Comparison of ENCODE assay signal across 30 mouse cellular contexts in genomic region chr2:9971927-9972326, GRCm38 (mm10).
DNase-seq lines count a peak whose midpoint lies in the region; ATAC-seq lines count a peak whose summit lies in the region.
"Had no signal": no experiment of that assay in that cellular context is flagged by ENCODE, and none has a peak within 500 bp of the region (broad histone marks: within the 10 kb centered on the region; RNA-seq: fewer than 3 reads in every experiment).

No protein-coding gene starts in this region.

- 33% methylated on average over 3 of the region's 3 CpGs for WGBS in liver, embryonic 15.5 days (ENCODE audit: insufficient replicate concordance)
- WGBS in liver, embryonic 11.5 days: 64% methylated on average over 3 of the region's 3 CpGs
- 94% methylated on average over 3 of the region's 3 CpGs for WGBS in hindbrain, embryonic 14.5 days

- H3K36me3 ChIP-seq in liver, embryonic 15.5 days (replicated peaks): no peaks in the 10 kb centered on the region
- no peaks in the 10 kb centered on the region for H3K36me3 ChIP-seq in liver, embryonic 11.5 days (ENCODE audit: control insufficient read depth, insufficient read depth, low read length)
- no peaks in the 10 kb centered on the region for H3K36me3 ChIP-seq in hindbrain, embryonic 14.5 days (replicated peaks; ENCODE audit: control insufficient read depth, insufficient read depth)
- H3K36me3 ChIP-seq: heart, embryonic 12.5 days; limb, embryonic 10.5 days; limb, embryonic 15.5 days; lung, embryonic 15.5 days; midbrain, embryonic 12.5 days; neural tube, embryonic 12.5 days had no signal

- H3K4me1 ChIP-seq in liver, embryonic 15.5 days (replicated peaks): peaks cover 10% of the 10 kb centered on the region; the same call in 1 of the 2 replicates
- H3K4me1 ChIP-seq in liver, embryonic 11.5 days (replicated peaks; ENCODE audit: control insufficient read depth, insufficient read depth, low read length): peaks cover 5% of the 10 kb centered on the region
- no peaks in the 10 kb centered on the region for H3K4me1 ChIP-seq in hindbrain, embryonic 14.5 days (replicated peaks; ENCODE audit: control insufficient read depth, insufficient read depth, low read length)
- H3K4me1 ChIP-seq: forebrain, embryonic 13.5 days; limb, embryonic 15.5 days; midbrain, embryonic 12.5 days; neural tube, embryonic 12.5 days had no signal

- no peaks in the 10 kb centered on the region for H3K9me3 ChIP-seq in liver, embryonic 15.5 days (replicated peaks)
- no peaks in the 10 kb centered on the region for H3K9me3 ChIP-seq in liver, embryonic 11.5 days (ENCODE audit: control insufficient read depth, low read length)
- no peaks in the 10 kb centered on the region for H3K9me3 ChIP-seq in hindbrain, embryonic 14.5 days (ENCODE audit: control insufficient read depth, low read length)
- H3K9me3 ChIP-seq: forebrain, embryonic 13.5 days; heart, embryonic 12.5 days; limb, embryonic 10.5 days; limb, embryonic 15.5 days; lung, embryonic 15.5 days; midbrain, embryonic 12.5 days; neural tube, embryonic 12.5 days had no signal

- no peak for DNase-seq in liver, embryonic 11.5 days (ENCODE audit: low spot score)
- peak; percentile 89 for DNase-seq in 416B (ENCODE audit: low read depth)
- DNase-seq in left cerebral cortex, postnatal 14 days (ENCODE audit: low spot score in 2 of 2): no peak
- DNase-seq in spleen, adult 18-20 months: no peak
- no peak for DNase-seq in hindbrain, embryonic 14.5 days (ENCODE audit: low spot score)
- DNase-seq: adrenal gland, postnatal 25 days; cerebellum, adult 18-20 months; cerebellum, postnatal 10 days; gastrocnemius, postnatal 14 days; heart, adult 18-20 months; kidney, adult 8-10 months; kidney, postnatal 4 days; layer of hippocampus, postnatal 36 days; right cerebral cortex, postnatal 4 days; thymus, postnatal 14 days had no signal

- no peaks in the 10 kb centered on the region for H3K27me3 ChIP-seq in liver, embryonic 15.5 days
- H3K27me3 ChIP-seq in liver, embryonic 11.5 days (replicated peaks; ENCODE audit: control insufficient read depth, insufficient read depth, low read length): no peaks in the 10 kb centered on the region
- no peaks in the 10 kb centered on the region for H3K27me3 ChIP-seq in hindbrain, embryonic 14.5 days (ENCODE audit: control insufficient read depth, insufficient read depth, low read length)
- H3K27me3 ChIP-seq: forebrain, embryonic 13.5 days; heart, embryonic 12.5 days; limb, embryonic 15.5 days; lung, embryonic 15.5 days; megakaryocyte, embryonic 14.5 days; midbrain, embryonic 12.5 days; neural tube, embryonic 12.5 days had no signal

- peak; percentile 37; the same call in 1 of the 2 replicates for ATAC-seq in liver, embryonic 15.5 days (ENCODE audit: insufficient read depth)
- no peak for ATAC-seq in liver, embryonic 11.5 days (replicated peaks; ENCODE audit: low FRiP score)
- 0 out of 2 replicates have a peak, but pooled peaks have one; percentile 31 for ATAC-seq in common myeloid progenitor, adult 5-6 weeks (replicated peaks; ENCODE audit: low read depth, poor library complexity, severe bottlenecking)
- peak; percentile 67 for ATAC-seq in megakaryocyte, adult 5-6 weeks (ENCODE audit: poor library complexity, severe bottlenecking)
- ATAC-seq in hindbrain, embryonic 14.5 days (ENCODE audit: low FRiP score): no peak
- ATAC-seq: forebrain, embryonic 13.5 days; hindbrain, embryonic 16.5 days had no signal

- no peak overlapping the region for H3K4me2 ChIP-seq in liver, embryonic 15.5 days
- H3K4me2 ChIP-seq in liver, embryonic 11.5 days: no peak overlapping the region
- no peak overlapping the region for H3K4me2 ChIP-seq in hindbrain, embryonic 14.5 days (replicated peaks)
- H3K4me2 ChIP-seq: forebrain, embryonic 13.5 days; heart, embryonic 12.5 days; limb, embryonic 15.5 days; lung, embryonic 15.5 days; midbrain, embryonic 12.5 days; neural tube, embryonic 12.5 days had no signal

- intact Hi-C loops in left cerebral cortex, postnatal 14 days (cut with DNase I): no loop called here

- no peak overlapping the region for H3K9ac ChIP-seq in liver, embryonic 15.5 days
- H3K9ac ChIP-seq in liver, embryonic 11.5 days (ENCODE audit: low read depth, low read length): no peak overlapping the region
- H3K9ac ChIP-seq in hindbrain, embryonic 14.5 days: no peak overlapping the region
- H3K9ac ChIP-seq: forebrain, embryonic 13.5 days; heart, embryonic 12.5 days; limb, embryonic 15.5 days; lung, embryonic 15.5 days; midbrain, embryonic 12.5 days; neural tube, embryonic 12.5 days had no signal

- H3K27ac ChIP-seq in liver, embryonic 15.5 days (replicated peaks): no peak overlapping the region
- no peak overlapping the region for H3K27ac ChIP-seq in liver, embryonic 11.5 days (ENCODE audit: low read depth, low read length)
- H3K27ac ChIP-seq in hindbrain, embryonic 14.5 days: no peak overlapping the region
- H3K27ac ChIP-seq: forebrain, embryonic 13.5 days; kidney, postnatal 0 days; limb, embryonic 10.5 days; limb, embryonic 15.5 days; midbrain, embryonic 12.5 days; neural tube, embryonic 12.5 days had no signal

- no peak overlapping the region for H3K4me3 ChIP-seq in liver, embryonic 15.5 days (replicated peaks)
- H3K4me3 ChIP-seq in liver, embryonic 11.5 days (ENCODE audit: low read depth, low read length): no peak overlapping the region
- H3K4me3 ChIP-seq in hindbrain, embryonic 14.5 days (replicated peaks; ENCODE audit: low read length): no peak overlapping the region
- H3K4me3 ChIP-seq: erythroblast, embryonic 14.5 days; forebrain, embryonic 13.5 days; heart, embryonic 12.5 days; limb, embryonic 10.5 days; limb, embryonic 15.5 days; lung, embryonic 15.5 days; megakaryocyte, embryonic 14.5 days; midbrain, embryonic 12.5 days; myocyte; neural tube, embryonic 12.5 days had no signal

Comparison
In these comparisons a context has a peak if more than half of its experiments do, and no peak if none do; other contexts are left out.
1. ATAC-seq: peak in liver, embryonic 15.5 days (single experiment), common myeloid progenitor, adult 5-6 weeks (single experiment) and megakaryocyte, adult 5-6 weeks (single experiment); none in liver, embryonic 11.5 days (single experiment) and hindbrain, embryonic 14.5 days (single experiment).